Mouse (Mus musculus) megakaryocyte, embryonic 14.5 days (primary cell): Measurements from ENCODE around the gene Gcm1.

Experiments
- FLI1 ChIP-seq: IDR thresholded peaks from 2 replicates; pipeline ENCODE4 v1.6.1; 2012; ENCODE audit warnings: low read length, inconsistent platforms, mixed read lengths
- GATA1 ChIP-seq: IDR thresholded peaks from 3 replicates; pipeline ENCODE4 v1.6.1; 2012; ENCODE audit warnings: mixed read lengths, low read length, inconsistent platforms, borderline replicate concordance

GRCm38 (mm10) chr9:78022187-78022945 is 29.4 kb upstream of the Gcm1 start:
- TF ChIP-seq GATA1 (no peak), FLI1 (no peak)
